10 mouse cellular contexts compared by ENCODE assay signal in the genomic region with DNA sequence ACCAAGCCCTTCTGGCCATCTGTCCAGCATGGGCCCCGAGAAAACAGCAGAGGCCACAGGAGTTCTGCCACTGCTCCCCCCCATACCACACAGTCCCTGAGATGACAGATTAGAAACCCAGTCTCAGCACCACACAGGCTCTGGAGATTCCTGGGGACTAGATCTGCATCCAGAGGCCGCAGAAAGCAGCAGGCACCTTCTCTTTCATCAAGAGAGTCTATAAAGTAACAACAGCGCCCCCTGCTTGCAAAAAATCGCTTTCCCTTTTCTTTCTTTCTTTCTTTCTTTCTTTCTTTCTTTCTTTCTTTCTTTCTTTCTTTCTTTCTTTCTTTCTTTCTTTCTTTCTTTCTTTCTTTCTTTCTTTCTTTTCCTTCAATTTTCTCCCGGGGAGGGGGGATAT. TPM values are rescaled to one million over a fixed set of nuclear protein-coding genes. Genes with fewer than 3 reads are reported as not detected.
DNase-seq lines count a peak whose midpoint lies in the region; ATAC-seq and TF ChIP-seq lines count a peak whose summit lies in the region.
"Had no signal": no experiment of that assay in that cellular context is flagged by ENCODE, and none has a peak within 500 bp of the region (broad histone marks: within the 10 kb centered on the region; RNA-seq: fewer than 3 reads in every experiment).

No protein-coding gene starts in this region.

- H3K27ac ChIP-seq in cerebellum, adult 2 months (ENCODE audit: insufficient read depth, low read length): no peak overlapping the region
- H3K27ac ChIP-seq in cortical plate, adult 2 months (ENCODE audit: insufficient read depth, low read length): no peak overlapping the region
- H3K27ac ChIP-seq in small intestine, adult 2 months (ENCODE audit: insufficient read depth, low read depth, low read length): no peak overlapping the region
- H3K27ac ChIP-seq: lung, embryonic 15.5 days had no signal

- TF ChIP-seq POLR2A in cerebellum, adult 2 months (IDR thresholded peaks at IDR 0.05; ENCODE audit: borderline replicate concordance, insufficient read depth, low read length): no peak
- no peak for TF ChIP-seq POLR2A in lung, adult 2 months (IDR thresholded peaks at IDR 0.05; ENCODE audit: borderline replicate concordance, extremely low read depth, low read depth, low read length)
- no peak for TF ChIP-seq POLR2A in cortical plate, adult 2 months (IDR thresholded peaks at IDR 0.05; ENCODE audit: extremely low read depth, insufficient read depth, low read length)
- TF ChIP-seq POLR2A in small intestine, adult 2 months (IDR thresholded peaks at IDR 0.05; ENCODE audit: low read depth, low read length): no peak

- no peak overlapping the region for H3K4me3 ChIP-seq in cerebellum, adult 2 months (replicated peaks; ENCODE audit: insufficient read depth, low read depth, low read length)
- H3K4me3 ChIP-seq in lung, adult 2 months (replicated peaks; ENCODE audit: extremely low read depth, low read depth, low read length): no peak overlapping the region
- no peak overlapping the region for H3K4me3 ChIP-seq in cortical plate, adult 2 months (ENCODE audit: insufficient read depth, low read length)
- no peak overlapping the region for H3K4me3 ChIP-seq in small intestine, adult 2 months (ENCODE audit: low read depth, low read length)
- H3K4me3 ChIP-seq: lung, embryonic 15.5 days had no signal

- H3K36me3 ChIP-seq in small intestine, adult 2 months (ENCODE audit: control insufficient read depth, insufficient read depth, low read length): no peaks in the 10 kb centered on the region
- H3K36me3 ChIP-seq: lung, embryonic 15.5 days had no signal

- 8% methylated on average over 5 of the region's 5 CpGs for WGBS in cerebellum, adult 2 months
- 8% methylated on average over 5 of the region's 5 CpGs for WGBS in lung, adult 2 months
- 11% methylated on average over 5 of the region's 5 CpGs for WGBS in small intestine, adult 2 months

- H3K27me3 ChIP-seq in cerebellum, adult 2 months (ENCODE audit: control insufficient read depth, insufficient read depth, low read length): no peaks in the 10 kb centered on the region; the same call in 1 of the 2 replicates
- peaks cover 35% of the 10 kb centered on the region for H3K27me3 ChIP-seq in small intestine, adult 2 months (ENCODE audit: control insufficient read depth, insufficient read depth, low read length)

- no peak for DNase-seq in cerebellum, adult 2 months
- no peak for DNase-seq in cerebellum, adult 9-11 months
- DNase-seq in lung, adult 2 months: peak; percentile 16
- DNase-seq in lung, adult 18-20 months: no peak
- peak; percentile 7 to 70 for DNase-seq in kidney, postnatal 36 days

- H3K4me1 ChIP-seq in cerebellum, adult 2 months (ENCODE audit: control insufficient read depth, insufficient read depth, low read length): no peaks in the 10 kb centered on the region
- peaks cover 6% of the 10 kb centered on the region for H3K4me1 ChIP-seq in lung, adult 2 months (ENCODE audit: control insufficient read depth, insufficient read depth, low read length)
- no peaks in the 10 kb centered on the region; the same call in 1 of the 2 replicates for H3K4me1 ChIP-seq in cortical plate, adult 2 months (ENCODE audit: control insufficient read depth, insufficient read depth, low read length)
- H3K4me1 ChIP-seq in small intestine, adult 2 months (ENCODE audit: control insufficient read depth, insufficient read depth, insufficient read length, low read length): peaks cover 15% of the 10 kb centered on the region

- TF ChIP-seq CTCF in cerebellum, adult 2 months (IDR thresholded peaks at IDR 0.05; ENCODE audit: borderline replicate concordance, insufficient read depth, low read depth, low read length): peak; percentile 29; the same call in 1 of the 2 replicates
- no peak for TF ChIP-seq CTCF in lung, adult 2 months (IDR thresholded peaks at IDR 0.05; ENCODE audit: insufficient read depth, low read length)
- TF ChIP-seq CTCF in cortical plate, adult 2 months (IDR thresholded peaks at IDR 0.05; ENCODE audit: extremely low read depth, insufficient read depth, low read length): 0 out of 2 replicates have a peak, but pooled peaks have one; percentile 31
- TF ChIP-seq CTCF in small intestine, adult 2 months (IDR thresholded peaks at IDR 0.05; ENCODE audit: extremely low read depth, insufficient read length, insufficient replicate concordance, low read depth, low read length): peak; percentile 42; the same call in 1 of the 2 replicates

- ATAC-seq in inflammation-experienced regulatory T-cells, adult 6 months: no peak

RNA-seq across cellular contexts. Expression of a gene that starts 2.1 kb away (rescaled TPM):
- not detected in 2 replicates for polyA plus RNA-seq in cerebellum, adult 2 months (2012; rRNA removed)
- polyA plus RNA-seq in lung, adult 2 months (2012; rRNA removed): not detected in 2 replicates
- not detected in 2 replicates for polyA plus RNA-seq in cortical plate, adult 2 months (2012; rRNA removed)
- 2.6 TPM in 1 of 2 replicates, not detected in the other for polyA plus RNA-seq in small intestine, adult 2 months (2012; rRNA removed)
- polyA plus RNA-seq in inflammation-experienced regulatory T-cells, adult 6 months (2017; shearing (Covaris generic)): not detected
- polyA plus RNA-seq: frontal cortex, adult 2 months; lung, embryonic 15.5 days had no signal

RNA-seq across cellular contexts. Expression of a gene that starts 20.7 kb away (rescaled TPM):
- 38.0 and 45.8 TPM in 2 replicates for polyA plus RNA-seq in cerebellum, adult 2 months (2012; rRNA removed)
- polyA plus RNA-seq in lung, adult 2 months (2012; rRNA removed): 13.5 and 17.7 TPM in 2 replicates
- 34.9 and 37.6 TPM in 2 replicates for polyA plus RNA-seq in cortical plate, adult 2 months (2012; rRNA removed)
- polyA plus RNA-seq in small intestine, adult 2 months (2012; rRNA removed): 6.4 and 14.1 TPM in 2 replicates
- 10 to 100 TPM; 27.4 to 42.5 (median 30.4) TPM for polyA plus RNA-seq in inflammation-experienced regulatory T-cells, adult 6 months (2017; shearing (Covaris generic))

RNA-seq across cellular contexts. Expression of a gene that starts 45.5 kb away (rescaled TPM):
- polyA plus RNA-seq in cerebellum, adult 2 months (2012; rRNA removed): 21.8 and 23.1 TPM in 2 replicates
- polyA plus RNA-seq in lung, adult 2 months (2012; rRNA removed): 106 and 138 TPM in 2 replicates
- polyA plus RNA-seq in cortical plate, adult 2 months (2012; rRNA removed): 27.7 and 28.2 TPM in 2 replicates
- 15.9 and 42.5 TPM in 2 replicates for polyA plus RNA-seq in small intestine, adult 2 months (2012; rRNA removed)
- 1 to 10 TPM; 1.2 to 1.8 (median 1.5) TPM for polyA plus RNA-seq in inflammation-experienced regulatory T-cells, adult 6 months (2017; shearing (Covaris generic))

RNA-seq across cellular contexts. Expression of a gene that starts 47.0 kb away (rescaled TPM):
- polyA plus RNA-seq in cerebellum, adult 2 months (2012; rRNA removed): not detected in 2 replicates
- not detected in 2 replicates for polyA plus RNA-seq in lung, adult 2 months (2012; rRNA removed)
- polyA plus RNA-seq in cortical plate, adult 2 months (2012; rRNA removed): not detected in 2 replicates
- polyA plus RNA-seq in small intestine, adult 2 months (2012; rRNA removed): 0.04 TPM in 1 of 2 replicates, not detected in the other
- polyA plus RNA-seq in inflammation-experienced regulatory T-cells, adult 6 months (2017; shearing (Covaris generic)): not detected
- polyA plus RNA-seq: frontal cortex, adult 2 months; lung, embryonic 15.5 days had no signal

RNA-seq across cellular contexts. Expression of a gene that starts 56.3 kb away (rescaled TPM):
- polyA plus RNA-seq in cerebellum, adult 2 months (2012; rRNA removed): 0.63 and 0.67 TPM in 2 replicates
- not detected in 2 replicates for polyA plus RNA-seq in lung, adult 2 months (2012; rRNA removed)
- polyA plus RNA-seq in cortical plate, adult 2 months (2012; rRNA removed): 0.34 and 0.65 TPM in 2 replicates
- 0.16 TPM in 1 of 2 replicates, not detected in the other for polyA plus RNA-seq in small intestine, adult 2 months (2012; rRNA removed)
- not detected for polyA plus RNA-seq in inflammation-experienced regulatory T-cells, adult 6 months (2017; shearing (Covaris generic))
- polyA plus RNA-seq: lung, embryonic 15.5 days had no signal

Comparison
In these comparisons a context has a peak if more than half of its experiments do, and no peak if none do; other contexts are left out.
1. DNase-seq: peak in lung, adult 2 months (single experiment) and kidney, postnatal 36 days (2 of 2); none in cerebellum, adult 2 months (0 of 2), cerebellum, adult 9-11 months (single experiment) and lung, adult 18-20 months (0 of 2).